Mouse (Mus musculus) fat pad, adult 2 months (tissue): ENCODE measurements around the gene Tmem256.

ENCODE experiments used
- DNase-seq: peaks from one replicate; pipeline ENCODE4 v3.0.0-alpha.2; 2011; ENCODE audit warnings: low read depth, low spot score; ENCODE audit errors: extremely low read depth

The Tmem256 gene

GRCm38 (mm10) chr11:69810280-69810679 lies 28.0 kb upstream of the Tmem256 start:
- no peak for DNase-seq

- DNase-seq, result no peak
These were observed 23.2 kb upstream of the Tmem256 start, which contains the start of gene Gm39566 for GRCm38 (mm10) chr11:69815155-69815554. Gm39566 (minus strand) TSS chr11:69815298.

- no peak for DNase-seq
These were observed 21.8 kb upstream of the Tmem256 start for GRCm38 (mm10) chr11:69816520-69816919.

GRCm38 (mm10) chr11:69818365-69818764 lies 19.9 kb upstream of the Tmem256 start, which contains the start of gene Spem2:
Spem2 (minus strand) TSS chr11:69818465.
- DNase-seq, result no peak

- no peak for DNase-seq
These were observed 19.4 kb upstream of the Tmem256 start for GRCm38 (mm10) chr11:69818871-69819270.

GRCm38 (mm10) chr11:69822080-69822479 lies 16.2 kb upstream of the Tmem256 start, which contains the start of gene Spem1:
Spem1 (minus strand) TSS chr11:69822180.
- no peak for DNase-seq

GRCm38 (mm10) chr11:69823456-69823855 lies 14.9 kb upstream of the Tmem256 start:
- DNase-seq, result no peak

- DNase-seq, result no peak
These were observed 9.5 kb upstream of the Tmem256 start for GRCm38 (mm10) chr11:69828832-69829231.

GRCm38 (mm10) chr11:69833554-69833953 lies 4.8 kb upstream of the Tmem256 start:
- DNase-seq, result no peak

- no peak for DNase-seq
These were observed 4.2 kb upstream of the Tmem256 start for GRCm38 (mm10) chr11:69834001-69834549.

GRCm38 (mm10) chr11:69835326-69835965 lies 2.9 kb upstream of the Tmem256 start:
- DNase-seq, result no peak

- no peak for DNase-seq
These were observed 2.4 kb upstream of the Tmem256 start for GRCm38 (mm10) chr11:69835966-69836335.

GRCm38 (mm10) chr11:69836703-69837576 lies 1.4 kb upstream of the Tmem256 start:
- no peak for DNase-seq

GRCm38 (mm10) chr11:69837604-69837951 lies 736 bp upstream of the Tmem256 start, which contains the start of gene Nlgn2:
Nlgn2 (minus strand) TSS chr11:69837784.
- DNase-seq, result no peak

- no peak for DNase-seq
These were observed 395 bp downstream of the Tmem256 start for GRCm38 (mm10) chr11:69838714-69839104.

GRCm38 (mm10) chr11:69846198-69846680 lies 7.9 kb downstream of the Tmem256 start, which contains the start of gene Plscr3:
Plscr3 (plus strand) TSS chr11:69846376.
- DNase-seq, result no peak

GRCm38 (mm10) chr11:69846738-69847688 lies 8.7 kb downstream of the Tmem256 start:
- DNase-seq, result no peak

- no peak for DNase-seq
These were observed 9.7 kb downstream of the Tmem256 start for GRCm38 (mm10) chr11:69848021-69848420.

- no peak for DNase-seq
These were observed 10.8 kb downstream of the Tmem256 start for GRCm38 (mm10) chr11:69849128-69849527.

GRCm38 (mm10) chr11:69849884-69850283 lies 11.6 kb downstream of the Tmem256 start:
- DNase-seq, result no peak
